Mouse (Mus musculus): Measurements from ENCODE around the gene Ucma.
A peak's percentile ranks its signal among the peaks of the same experiment; 100 is the strongest.

Ucma gene

DNA sequence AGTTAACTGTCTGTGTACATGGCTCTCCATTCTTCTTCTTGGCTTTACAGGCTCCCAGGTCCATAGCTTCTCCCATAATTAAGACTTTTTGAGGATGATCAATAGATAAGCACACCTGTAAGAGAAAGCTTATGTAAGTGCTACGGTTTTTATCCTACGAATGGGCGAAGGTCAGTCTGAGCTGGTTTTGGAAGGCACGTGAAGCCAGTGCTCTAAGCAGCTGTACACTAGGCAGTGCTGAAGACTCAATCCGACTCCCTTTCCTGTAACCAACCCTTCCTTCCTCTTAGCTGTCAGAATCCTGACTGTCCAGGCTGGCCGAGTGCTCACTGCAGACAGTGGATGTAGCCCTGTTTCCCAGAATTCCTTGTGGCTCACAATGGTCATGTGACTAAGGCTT, 25.3 kb downstream of the Ucma start:
- no peak for DNase-seq (ENCODE audit: low spot score)

DNA sequence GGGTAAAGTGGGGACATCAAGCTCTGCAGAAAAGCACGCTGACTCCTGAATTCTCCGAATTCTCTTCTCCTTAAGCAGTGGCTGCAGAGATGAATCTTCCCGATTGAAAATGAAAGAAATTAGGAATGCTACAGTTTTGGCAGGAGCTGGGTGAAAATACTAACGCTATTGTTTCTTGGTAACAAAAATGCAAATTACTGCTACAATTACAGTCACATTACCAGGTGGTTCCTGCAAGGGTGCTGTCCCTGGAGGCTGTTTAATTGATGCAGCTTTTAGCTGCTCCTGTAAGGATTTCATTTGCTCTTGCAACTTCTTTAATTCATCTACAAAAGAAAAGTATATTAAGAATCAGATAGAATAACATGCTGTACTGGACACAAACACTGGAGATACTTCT, 31.2 kb downstream of the Ucma start:
- DNase-seq (ENCODE audit: low spot score), result no peak

DNA sequence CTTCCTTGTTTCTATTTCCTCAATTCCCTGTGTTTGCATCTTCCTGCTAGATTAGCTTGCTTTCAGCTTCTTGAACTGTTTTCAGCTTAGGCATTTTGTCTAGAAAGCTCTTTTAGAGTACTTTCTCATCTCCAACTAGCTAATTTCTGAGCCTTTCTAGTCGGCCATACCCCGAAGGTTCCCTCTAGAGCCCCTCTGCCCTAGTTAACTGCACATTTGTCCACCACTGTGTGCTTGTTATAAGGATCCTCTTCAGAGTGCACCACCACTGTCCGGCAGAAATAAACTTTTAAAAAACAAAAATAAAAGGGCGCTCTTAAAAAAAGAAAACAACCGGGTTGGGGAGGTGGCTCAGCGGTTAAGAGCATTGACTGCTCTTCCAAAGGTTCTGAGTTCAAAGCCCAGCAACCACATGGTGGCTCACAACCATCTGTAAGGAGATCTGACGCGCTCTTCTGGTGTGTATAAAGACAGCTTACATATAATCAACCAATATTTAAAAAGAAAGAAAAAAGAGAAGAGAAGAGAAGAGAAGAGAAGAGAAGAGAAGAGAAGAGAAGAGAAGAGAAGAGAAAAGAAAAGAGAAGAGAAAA, 36.1 kb downstream of the Ucma start:
- no peak for DNase-seq (ENCODE audit: low spot score)

DNA sequence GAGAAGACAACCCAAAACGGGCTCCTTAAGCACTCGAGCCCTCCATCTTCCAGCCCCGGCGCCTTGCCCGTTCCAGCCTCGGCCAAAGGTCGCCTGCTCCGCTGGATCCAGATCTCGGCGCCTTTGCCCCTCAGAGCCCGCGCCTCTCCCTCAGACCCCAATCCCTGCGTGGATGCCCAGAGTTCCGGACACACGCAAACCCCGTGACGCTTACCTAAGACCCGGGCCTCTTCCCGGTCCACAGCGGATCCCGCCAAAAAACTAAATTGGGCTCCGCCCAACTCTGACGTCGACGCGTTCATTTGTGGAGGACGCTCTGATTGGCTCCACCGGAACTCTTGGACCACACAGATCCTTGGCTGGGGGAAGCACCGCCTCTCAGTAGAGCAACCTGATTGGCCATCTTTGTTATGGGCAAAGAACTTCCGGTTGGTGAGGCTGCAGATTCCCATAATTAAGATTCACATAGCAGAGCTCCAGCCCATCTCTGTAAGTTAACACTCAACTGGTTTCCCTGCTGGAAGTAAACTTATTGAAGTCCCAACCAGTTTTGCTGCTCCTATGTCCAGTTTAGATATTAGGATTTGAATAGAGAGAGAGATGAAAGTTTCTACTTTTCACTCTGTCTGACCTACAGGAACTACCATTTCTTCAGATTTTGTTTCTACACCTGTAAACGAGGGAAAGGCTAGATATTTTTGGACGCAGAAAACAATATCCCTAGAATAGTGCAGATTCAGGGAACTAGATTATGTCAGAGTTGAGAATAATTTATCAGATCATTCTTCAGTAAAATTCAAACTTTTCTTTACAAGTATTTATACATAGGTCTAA, 36.8 kb downstream of the Ucma start, which contains the start of gene Mcm10:
TSS of gene Mcm10 (minus strand) at position 301 of the 834 bp plus-strand sequence.
- peak; percentile 96 for DNase-seq (ENCODE audit: low spot score)

DNA sequence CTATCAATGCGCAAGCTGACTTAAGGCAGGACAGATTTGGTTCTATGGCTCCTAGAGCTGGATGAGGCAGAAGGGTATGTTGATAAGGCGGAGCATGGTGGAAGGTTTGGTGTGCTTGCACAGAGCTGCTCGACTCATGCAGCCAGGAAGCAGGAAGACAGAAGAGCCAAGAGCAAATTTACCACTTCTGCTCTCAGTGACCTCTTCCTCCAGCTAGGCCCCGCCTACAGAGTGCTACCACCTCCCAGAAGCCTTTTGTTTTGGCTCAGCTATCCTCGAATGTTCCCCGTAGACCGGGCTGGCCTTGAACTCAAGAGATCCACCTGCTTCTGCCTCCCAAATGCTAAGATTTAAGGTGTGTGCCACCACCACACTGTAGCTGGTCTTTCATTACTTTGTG, 38.7 kb downstream of the Ucma start:
- DNase-seq (ENCODE audit: low spot score), result no peak

DNA sequence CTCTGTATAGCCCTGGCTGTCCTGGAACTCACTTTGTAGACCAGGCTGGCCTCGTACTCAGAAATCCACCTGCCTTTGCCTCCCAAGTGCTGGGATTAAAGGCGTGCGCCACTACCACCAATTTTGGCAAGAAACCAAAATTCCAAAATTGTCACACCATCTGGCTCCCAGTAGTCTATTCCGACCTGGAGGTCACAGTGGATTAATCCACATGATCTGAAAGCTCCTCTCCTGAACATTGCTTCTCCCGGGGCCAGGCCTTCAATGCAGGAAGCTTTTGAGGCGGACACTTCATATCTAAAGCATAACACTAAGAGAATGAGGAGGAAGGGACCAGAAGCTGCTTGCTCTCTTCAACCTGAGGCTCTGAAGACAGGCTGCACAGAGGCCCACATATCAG, 39.6 kb downstream of the Ucma start:
- no peak for DNase-seq (ENCODE audit: low spot score)

DNA sequence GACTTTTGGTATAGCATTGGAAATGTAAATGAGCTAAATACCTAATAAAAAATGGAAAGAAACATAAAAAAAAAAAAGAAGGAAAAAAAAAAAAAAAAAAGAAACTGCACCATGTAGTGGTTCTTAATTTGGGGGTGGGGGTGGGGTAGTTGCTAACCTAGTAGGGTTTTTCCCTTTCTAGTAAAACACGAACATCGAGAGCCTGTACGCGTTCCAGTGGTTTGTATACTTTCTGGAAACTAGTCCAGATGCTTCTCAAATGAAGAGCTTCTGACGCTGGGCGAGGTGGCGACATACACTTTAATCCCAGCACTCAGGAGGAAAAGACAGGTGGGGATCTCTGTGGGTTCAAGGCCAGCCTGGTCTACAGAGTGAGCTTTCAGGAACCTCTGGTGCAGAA, 41.0 kb downstream of the Ucma start:
- DNase-seq (ENCODE audit: low spot score), result no peak

DNA sequence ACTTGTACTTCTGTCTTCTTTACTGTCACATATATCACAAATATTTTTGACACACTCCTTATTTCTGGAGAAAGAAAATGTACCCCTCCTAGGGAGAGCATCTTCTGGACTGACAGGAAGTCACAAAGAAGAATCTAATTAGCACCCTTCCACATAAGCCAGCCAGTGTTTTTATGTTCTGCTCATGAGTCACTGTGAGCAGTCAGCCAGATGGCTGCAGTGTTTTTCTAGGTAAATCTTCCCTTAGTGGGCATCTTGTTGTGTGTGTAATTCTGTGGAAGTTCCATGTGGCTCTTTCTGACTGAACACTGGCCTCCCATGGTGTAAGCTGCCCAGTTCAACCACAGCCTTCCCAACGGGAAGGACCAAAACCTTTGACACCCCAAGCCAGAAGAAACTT, 43.8 kb downstream of the Ucma start:
- DNase-seq (ENCODE audit: low spot score), result no peak

DNA sequence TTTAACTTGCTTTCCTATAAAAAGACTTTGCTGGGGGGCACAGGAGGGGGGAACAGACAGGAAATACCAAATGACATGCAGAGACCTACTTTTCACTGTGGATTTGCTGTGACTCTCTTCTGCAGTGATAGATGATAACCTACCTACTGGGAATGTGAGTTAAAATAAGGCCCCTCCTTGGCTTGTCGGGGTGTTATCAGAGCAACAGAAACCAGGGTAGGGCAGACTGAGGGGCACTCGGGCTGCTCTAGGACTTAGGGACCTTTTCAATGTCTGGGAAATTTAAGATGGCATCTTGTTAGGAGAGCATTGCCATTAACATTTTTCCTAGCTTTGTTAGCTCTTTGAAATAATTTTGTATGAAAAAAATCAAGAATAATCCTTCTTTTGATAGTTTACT, 47.4 kb downstream of the Ucma start:
- DNase-seq (ENCODE audit: low spot score), result no peak

DNA sequence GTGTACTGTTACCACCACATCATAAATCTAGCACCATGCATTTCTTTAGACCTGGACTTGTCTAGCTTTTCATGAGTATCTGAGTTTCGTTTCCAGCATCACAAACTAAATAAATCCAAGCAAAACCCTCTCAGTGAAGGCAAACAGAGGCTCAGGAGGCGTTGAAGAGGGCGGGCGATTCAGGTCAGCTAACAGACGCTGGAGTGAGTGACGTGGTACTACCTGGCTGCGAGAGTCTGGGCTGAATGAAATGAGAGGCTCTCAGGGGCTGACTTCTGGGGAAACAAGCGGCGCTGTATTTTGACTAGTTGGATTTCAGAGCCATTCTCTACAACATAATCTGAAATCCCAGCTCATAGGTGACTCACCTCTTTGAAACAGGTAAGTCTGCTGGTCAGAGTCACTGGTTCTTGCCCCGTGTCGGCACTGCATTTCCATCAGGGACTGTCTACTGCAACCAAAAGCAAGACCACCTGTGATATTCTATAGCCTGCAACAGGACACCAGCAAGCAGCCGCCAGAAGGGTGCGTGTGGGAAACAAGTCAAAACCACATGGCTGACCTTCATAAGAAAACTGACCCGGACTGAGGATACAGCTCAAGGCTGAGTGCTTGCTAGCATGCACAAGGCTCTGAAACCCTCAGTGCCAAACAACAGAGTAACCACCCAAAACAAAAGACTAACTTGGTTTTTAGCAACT, 47.9 kb downstream of the Ucma start:
- DNase-seq (ENCODE audit: low spot score), result no peak

DNA sequence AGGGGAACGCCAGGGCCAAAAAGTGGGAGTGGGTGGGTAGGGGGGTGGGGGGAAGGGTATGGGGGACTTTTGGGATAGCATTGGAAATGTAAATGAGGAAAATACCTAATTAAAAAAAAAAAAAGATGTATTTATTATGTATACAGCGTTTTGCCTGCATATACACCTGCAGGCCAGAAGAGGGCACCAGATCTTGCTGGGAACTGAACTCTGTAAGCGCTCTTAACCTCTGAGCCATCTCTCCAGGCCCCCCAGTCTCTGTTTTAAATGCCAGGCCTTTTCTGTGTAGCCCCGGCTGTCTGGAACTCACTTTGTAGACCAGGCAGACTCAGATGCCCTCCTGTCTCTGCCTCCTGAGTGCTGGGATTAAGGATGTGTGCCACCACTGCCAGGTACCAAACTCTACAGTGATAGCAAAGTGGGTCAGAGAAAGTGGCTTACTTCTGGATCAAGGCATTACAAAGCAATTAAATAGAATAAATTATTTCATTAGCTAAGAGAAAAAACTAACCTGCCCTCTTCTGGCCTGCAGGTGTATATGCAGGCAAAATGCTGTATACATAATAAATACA, 49.3 kb downstream of the Ucma start:
- DNase-seq (ENCODE audit: low spot score), result no peak

DNA sequence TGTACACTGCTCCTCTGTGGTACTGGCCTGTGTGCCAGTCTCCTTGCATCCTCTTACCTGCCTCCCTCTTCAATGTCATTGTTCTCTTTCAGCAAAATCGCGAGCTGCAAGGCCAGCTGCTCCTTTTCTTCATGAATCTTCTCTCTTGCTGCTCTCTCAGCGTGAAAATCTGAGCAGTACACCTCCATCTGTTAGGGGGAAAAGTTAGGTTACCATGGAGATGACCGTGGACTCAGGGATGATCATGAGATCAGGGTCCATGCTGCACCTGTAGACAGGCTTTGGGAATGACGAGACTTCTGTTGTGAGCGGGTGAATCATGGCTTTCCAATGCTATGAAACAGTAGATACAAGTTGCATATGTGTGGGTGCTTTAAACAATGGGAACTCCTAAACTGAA, 51.1 kb downstream of the Ucma start:
- no peak for DNase-seq (ENCODE audit: low spot score)

DNA sequence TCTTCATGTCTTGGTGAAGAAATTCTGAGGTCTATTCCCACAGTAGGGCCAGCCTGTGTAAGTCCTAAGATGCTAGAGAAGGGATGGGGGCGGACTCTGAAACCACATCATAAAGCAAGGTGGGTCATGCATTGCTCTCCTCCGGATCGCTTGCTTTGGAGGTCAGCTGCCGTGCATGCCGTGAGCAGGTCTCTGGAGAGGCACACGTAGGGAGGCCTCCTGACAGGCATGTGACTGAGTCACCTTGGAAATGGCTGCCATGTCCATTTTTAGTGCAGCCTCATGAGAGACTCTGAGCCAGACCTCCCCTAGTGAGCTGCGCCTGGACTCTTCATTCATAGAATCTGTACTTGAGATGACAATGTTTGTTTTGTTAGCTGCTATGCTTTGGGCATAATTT, 52.1 kb downstream of the Ucma start:
- no peak for DNase-seq (ENCODE audit: low spot score)

DNA sequence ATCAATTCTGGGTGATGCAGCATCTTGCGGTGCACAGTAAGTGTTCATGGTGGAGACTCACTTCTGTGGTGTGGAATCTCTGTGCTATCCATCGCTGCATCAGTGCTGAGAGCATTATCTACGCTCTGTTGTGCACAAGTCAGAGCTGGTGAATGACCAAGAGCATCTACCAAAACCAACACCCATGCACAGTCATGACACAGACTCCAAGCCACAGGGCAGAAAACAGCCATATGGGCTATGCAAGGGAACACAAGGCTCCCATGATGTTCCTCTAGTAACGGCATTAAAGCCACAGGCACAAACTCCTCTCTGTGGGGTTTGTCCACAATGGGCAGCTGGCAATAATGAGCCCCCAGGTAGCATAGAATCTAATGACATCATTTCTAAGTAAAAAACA, 53.9 kb downstream of the Ucma start:
- DNase-seq (ENCODE audit: low spot score), result no peak

DNA sequence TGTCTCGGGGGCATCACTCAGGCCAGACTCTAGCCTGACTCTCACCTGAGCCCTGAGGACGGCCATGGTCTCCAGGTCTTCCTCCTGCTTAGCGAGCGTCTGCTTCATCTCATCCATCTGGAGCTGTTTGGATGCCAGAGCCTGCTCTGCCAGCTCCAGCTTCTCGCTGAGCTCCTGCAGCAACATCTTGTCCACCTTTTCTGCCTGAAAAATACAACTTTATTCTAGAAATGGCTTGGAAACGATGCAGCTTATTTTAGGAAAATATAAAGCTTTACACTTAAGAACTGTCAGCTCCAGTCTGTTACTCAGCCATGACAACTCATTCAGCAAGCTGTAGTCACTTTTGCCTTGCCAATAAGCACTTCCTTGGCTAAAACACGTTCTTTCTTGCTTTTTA, 55.3 kb downstream of the Ucma start:
- no peak for DNase-seq (ENCODE audit: low spot score)

DNA sequence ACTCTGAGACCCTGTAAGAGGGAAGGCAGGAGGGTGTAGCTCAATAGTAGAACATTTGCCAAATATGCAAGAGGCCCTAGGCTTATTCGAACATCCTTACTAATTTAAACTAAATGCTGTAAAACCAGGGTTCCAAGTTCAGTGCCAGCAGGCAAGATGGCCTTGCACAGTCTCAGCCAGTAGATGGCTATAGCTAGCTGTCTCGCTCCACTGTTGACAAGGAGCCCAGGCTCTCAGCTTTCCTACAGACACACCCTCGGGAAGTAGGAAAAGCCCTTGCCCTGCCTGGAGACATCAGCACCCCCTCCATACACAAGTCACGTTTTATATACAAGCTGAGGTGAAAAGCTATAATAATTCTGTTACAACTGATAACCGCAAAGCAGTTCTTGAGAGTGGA, 56.7 kb downstream of the Ucma start:
- no peak for DNase-seq (ENCODE audit: low spot score)

DNA sequence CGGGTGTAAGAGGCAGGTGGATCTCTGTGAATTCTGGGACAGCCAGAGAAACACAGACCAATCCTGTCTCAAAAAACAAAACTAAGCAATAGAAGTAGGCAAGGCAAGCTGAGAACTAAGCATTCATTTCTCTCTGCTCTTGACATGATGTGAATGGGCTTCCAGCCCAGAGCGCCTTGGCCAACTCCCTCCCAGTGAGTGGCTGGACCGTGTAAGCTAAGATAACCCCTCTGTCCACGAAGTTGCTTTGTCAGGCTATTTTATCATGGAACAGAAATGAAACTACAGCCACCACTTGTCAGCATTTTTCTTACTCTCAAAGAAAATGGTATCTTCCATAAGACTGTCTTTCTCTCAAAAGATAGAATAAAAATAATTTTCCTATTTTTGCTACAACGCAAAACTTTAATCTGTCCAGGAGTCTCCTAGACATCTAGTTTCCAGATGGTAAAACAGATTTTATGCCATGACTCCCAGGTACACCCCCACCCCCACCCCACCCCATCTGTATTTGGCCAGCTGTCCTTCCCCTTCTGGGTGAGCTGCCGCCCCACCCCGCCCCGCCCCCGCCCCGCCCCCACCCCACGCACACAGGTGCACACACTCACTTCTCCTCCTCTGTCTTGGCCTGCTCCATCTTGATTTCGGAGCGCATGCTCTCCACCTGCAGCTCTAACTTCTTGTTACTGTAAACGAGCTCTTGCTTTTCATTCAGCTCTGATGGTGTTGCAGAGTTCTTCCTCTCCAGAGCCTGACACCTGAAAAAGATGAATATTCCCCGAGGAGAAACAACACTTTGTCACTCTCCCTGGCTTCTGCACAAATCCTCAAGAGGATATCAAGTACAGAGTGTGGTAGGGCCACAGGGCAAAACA, 57.9 kb downstream of the Ucma start:
- no peak for DNase-seq (ENCODE audit: low spot score)

DNA sequence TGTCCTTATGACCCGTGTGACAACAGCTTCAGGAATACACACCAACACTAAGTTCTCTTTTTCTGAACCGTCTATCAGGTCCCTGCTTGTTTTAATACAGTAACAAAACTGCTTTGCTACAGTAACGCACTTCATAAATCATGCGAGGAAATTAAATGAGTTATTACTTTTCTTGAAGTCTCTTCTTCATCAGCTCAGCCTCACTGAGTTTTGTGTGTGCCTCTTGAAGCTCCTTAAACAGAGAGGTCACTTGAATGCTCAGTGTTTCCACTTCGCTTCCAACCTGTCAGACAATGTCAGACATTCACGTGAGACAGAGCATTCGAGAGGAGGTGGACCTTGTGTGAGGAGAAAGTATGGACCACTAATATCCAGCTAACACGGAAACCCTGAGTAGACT, 58.9 kb downstream of the Ucma start:
- no peak for DNase-seq (ENCODE audit: low spot score)

DNA sequence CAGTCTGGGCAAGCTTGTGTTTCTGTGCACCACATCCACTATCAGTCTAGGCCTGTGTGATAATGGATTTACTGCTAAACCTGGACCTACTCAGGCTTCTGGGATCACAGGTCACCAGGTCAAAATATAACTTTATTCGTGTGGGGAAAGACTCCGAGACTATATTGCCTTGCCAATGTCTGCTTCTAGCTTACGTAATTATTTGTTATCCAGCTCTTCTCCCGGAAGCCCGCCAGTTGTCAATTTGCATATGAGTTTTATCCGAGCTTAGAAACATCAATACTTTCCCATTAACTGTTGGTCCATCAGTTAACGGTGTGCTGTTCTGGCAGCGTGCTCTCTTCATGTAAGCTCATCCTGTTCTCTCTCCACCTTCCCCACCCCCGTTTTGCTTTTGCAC, 59.3 kb downstream of the Ucma start:
- DNase-seq (ENCODE audit: low spot score), result no peak

Measured in lung, postnatal 25 days (tissue).